Mouse (Mus musculus): ENCODE results near the gene Ciita.

DNA sequence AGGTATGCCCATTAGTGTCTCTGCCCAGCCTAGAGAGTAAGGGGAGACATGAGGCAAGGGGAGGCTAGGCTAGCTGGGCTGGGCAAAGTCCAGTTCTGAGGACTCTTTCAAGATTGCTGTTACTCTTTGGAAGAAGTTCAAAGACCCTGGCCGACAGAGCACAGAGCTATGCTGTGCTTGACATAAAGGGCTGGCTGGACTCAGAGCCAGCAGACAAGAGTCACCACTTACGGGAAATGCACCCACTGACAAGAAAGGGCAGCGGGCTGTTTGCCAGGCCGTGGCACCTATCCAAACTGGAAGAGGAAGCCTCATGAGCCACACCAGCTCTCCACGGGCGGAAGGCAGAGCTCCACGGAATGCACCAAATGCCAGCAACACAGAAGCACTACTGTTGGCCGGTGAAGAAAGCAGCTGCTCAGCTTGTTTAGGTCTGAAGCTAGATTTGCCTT is 27.4 kb upstream of the Ciita start:
- TF ChIP-seq POLR2A (IDR thresholded peaks at IDR 0.05; ENCODE audit: low read depth, low read length) (no peak), CTCF (IDR thresholded peaks at IDR 0.05; ENCODE audit: extremely low read depth, insufficient read depth, insufficient read length, insufficient replicate concordance) (no peak)
